Mouse (Mus musculus): ENCODE data around the gene Ube2r2. TPM values are rescaled to one million over a fixed set of nuclear protein-coding genes. Genes with fewer than 3 reads are reported as not detected.

Ube2r2 gene
- polyA plus RNA-seq, 1 experiment = 130 TPM

DNA sequence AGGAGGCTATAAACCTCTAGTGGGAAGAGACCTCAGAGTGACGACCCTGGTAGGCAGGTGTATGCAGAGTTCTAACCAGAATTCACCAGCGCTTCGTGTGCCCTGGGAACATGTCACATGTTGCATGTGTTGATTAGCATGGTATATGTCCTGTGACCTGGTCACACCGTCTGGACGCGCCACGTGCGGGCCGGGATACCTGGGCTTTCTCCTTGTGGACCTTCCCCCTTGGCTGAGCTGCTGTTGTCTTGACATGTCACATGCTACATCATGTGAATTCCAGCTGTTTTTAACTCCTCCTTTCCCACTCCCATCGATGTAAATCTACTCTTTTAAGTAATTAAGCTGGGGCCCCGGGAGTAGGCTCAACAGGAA is 37.0 kb upstream of the Ube2r2 start:
- Histone ChIP-seq H3K9ac (ENCODE audit: low read depth, poor library complexity, severe bottlenecking) (no peak overlapping the region), H3K9me3 (replicated peaks; ENCODE audit: control insufficient read depth, insufficient read depth, low read length, poor library complexity, severe bottlenecking) (no peaks in the 10 kb centered on the region), H3K4me1 (ENCODE audit: control insufficient read depth, insufficient read depth, low read length) (peaks cover 5% of the 10 kb centered on the region), H3K4me3 (ENCODE audit: low read depth, low read length) (peak overlapping the region; percentile 27), H3K36me3 (ENCODE audit: control insufficient read depth, insufficient read depth, low read length, poor library complexity, severe bottlenecking) (no peaks in the 10 kb centered on the region), H3K27me3 (ENCODE audit: control insufficient read depth, insufficient read depth, low read length, poor library complexity, severe bottlenecking) (no peaks in the 10 kb centered on the region), H3K27ac (ENCODE audit: insufficient read depth, low read length) (no peak overlapping the region)
- TF ChIP-seq EP300 (IDR thresholded peaks at IDR 0.05; ENCODE audit: insufficient read depth, low read depth, low read length) (0 out of 2 replicates have a peak, but pooled peaks have one; percentile 50), CTCF (IDR thresholded peaks at IDR 0.05; ENCODE audit: low read depth, low read length) (no peak)

DNA sequence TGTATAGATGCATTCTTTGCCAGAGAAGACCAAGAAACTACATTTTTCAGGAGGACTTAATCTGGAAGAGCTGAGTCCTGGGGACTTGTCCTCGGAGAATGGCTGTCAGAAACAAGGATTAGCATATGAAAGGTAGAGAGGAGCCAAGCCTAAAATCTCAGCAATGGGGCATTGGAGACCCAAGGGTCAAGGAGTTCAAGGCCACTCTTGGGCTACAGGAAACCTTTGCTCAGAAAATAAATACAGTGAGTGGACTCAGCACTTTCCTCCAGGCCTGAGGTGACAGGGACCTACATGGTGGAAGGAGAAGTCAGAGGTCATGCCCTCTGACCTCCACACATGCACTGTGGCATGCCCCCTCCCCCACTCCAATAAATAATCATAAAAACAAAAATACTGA is 34.6 kb upstream of the Ube2r2 start:
- TF ChIP-seq EP300 (IDR thresholded peaks at IDR 0.05; ENCODE audit: insufficient read depth, low read depth, low read length) (peak; percentile 88), CTCF (IDR thresholded peaks at IDR 0.05; ENCODE audit: low read depth, low read length) (no peak)
- no peak overlapping the region for H3K4me3 ChIP-seq (ENCODE audit: low read depth, low read length)

DNA sequence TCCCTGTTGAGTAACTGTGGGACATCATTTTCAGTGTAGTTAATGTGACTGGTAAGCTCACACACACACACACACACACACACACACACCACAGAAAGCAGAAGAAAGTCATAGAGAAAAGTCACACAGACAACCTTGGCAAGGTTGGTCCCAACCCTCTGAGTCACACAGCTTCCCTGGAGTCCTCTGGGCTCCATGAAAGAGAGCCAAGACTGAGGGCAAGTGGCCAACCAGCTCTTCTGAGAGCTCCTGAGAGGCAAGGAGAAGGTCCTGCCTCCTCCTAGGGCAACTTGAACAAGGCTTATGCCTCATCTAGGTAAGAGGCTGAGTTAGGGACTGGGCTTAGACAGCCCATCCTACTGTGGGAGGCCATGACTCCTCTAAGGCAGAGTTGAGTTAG is 32.6 kb upstream of the Ube2r2 start:
- Histone ChIP-seq H3K4me3 (ENCODE audit: low read depth, low read length) (no peak overlapping the region), H3K36me3 (ENCODE audit: control insufficient read depth, insufficient read depth, low read length, poor library complexity, severe bottlenecking) (no peaks in the 10 kb centered on the region), H3K9me3 (replicated peaks; ENCODE audit: control insufficient read depth, insufficient read depth, low read length, poor library complexity, severe bottlenecking) (no peaks in the 10 kb centered on the region), H3K27ac (ENCODE audit: insufficient read depth, low read length) (no peak overlapping the region), H3K4me1 (ENCODE audit: control insufficient read depth, insufficient read depth, low read length) (peaks cover 3% of the 10 kb centered on the region), H3K27me3 (ENCODE audit: control insufficient read depth, insufficient read depth, low read length, poor library complexity, severe bottlenecking) (no peaks in the 10 kb centered on the region), H3K9ac (ENCODE audit: low read depth, poor library complexity, severe bottlenecking) (no peak overlapping the region)
- TF ChIP-seq POLR2A (IDR thresholded peaks at IDR 0.05; ENCODE audit: insufficient read depth, low read length) (no peak), EP300 (IDR thresholded peaks at IDR 0.05; ENCODE audit: insufficient read depth, low read depth, low read length) (no peak)

More for the DNA sequence above, 34.6 kb upstream of the Ube2r2 start:
- Histone ChIP-seq H3K9me3 (replicated peaks; ENCODE audit: control insufficient read depth, insufficient read depth, low read length, poor library complexity, severe bottlenecking) (no peaks in the 10 kb centered on the region), H3K27me3 (ENCODE audit: control insufficient read depth, insufficient read depth, low read length, poor library complexity, severe bottlenecking) (no peaks in the 10 kb centered on the region), H3K36me3 (ENCODE audit: control insufficient read depth, insufficient read depth, low read length, poor library complexity, severe bottlenecking) (no peaks in the 10 kb centered on the region), H3K9ac (ENCODE audit: low read depth, poor library complexity, severe bottlenecking) (no peak overlapping the region), H3K4me1 (ENCODE audit: control insufficient read depth, insufficient read depth, low read length) (peaks cover 5% of the 10 kb centered on the region), H3K27ac (ENCODE audit: insufficient read depth, low read length) (no peak overlapping the region)

DNA sequence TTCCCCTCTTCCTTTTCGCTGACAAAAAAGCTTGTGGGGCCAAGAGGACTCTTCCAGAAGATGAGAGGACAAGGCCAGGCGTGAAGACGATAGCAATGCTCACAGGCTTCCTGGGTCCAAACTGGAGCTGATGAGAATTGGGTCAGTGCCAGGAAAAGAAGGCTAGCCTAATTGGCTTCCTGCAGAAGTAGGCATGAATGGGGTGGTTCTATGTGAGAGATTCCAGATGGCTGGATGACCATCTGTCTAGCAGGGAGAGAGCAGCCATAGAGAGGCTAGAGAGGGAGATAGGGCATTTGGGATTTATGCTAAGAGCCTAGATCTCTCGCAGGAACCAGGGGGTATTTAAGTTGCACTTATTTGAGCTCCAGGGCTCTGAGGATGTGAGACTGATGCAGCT is 28.1 kb upstream of the Ube2r2 start:
- H3K9ac ChIP-seq (ENCODE audit: low read depth, poor library complexity, severe bottlenecking) = no peak overlapping the region
- TF ChIP-seq EP300 (IDR thresholded peaks at IDR 0.05; ENCODE audit: insufficient read depth, low read depth, low read length) = no peak
- TF ChIP-seq POLR2A (IDR thresholded peaks at IDR 0.05; ENCODE audit: insufficient read depth, low read length) = no peak
- TF ChIP-seq CTCF (IDR thresholded peaks at IDR 0.05; ENCODE audit: low read depth, low read length) = no peak
- H3K27ac ChIP-seq (ENCODE audit: insufficient read depth, low read length) = no peak overlapping the region
- no peaks in the 10 kb centered on the region for H3K36me3 ChIP-seq (ENCODE audit: control insufficient read depth, insufficient read depth, low read length, poor library complexity, severe bottlenecking)
- no peak overlapping the region for H3K4me3 ChIP-seq (ENCODE audit: low read depth, low read length)
- no peaks in the 10 kb centered on the region for H3K27me3 ChIP-seq (ENCODE audit: control insufficient read depth, insufficient read depth, low read length, poor library complexity, severe bottlenecking)
- H3K4me1 ChIP-seq (ENCODE audit: control insufficient read depth, insufficient read depth, low read length) = no peaks in the 10 kb centered on the region
- H3K9me3 ChIP-seq (replicated peaks; ENCODE audit: control insufficient read depth, insufficient read depth, low read length, poor library complexity, severe bottlenecking) = no peaks in the 10 kb centered on the region

DNA sequence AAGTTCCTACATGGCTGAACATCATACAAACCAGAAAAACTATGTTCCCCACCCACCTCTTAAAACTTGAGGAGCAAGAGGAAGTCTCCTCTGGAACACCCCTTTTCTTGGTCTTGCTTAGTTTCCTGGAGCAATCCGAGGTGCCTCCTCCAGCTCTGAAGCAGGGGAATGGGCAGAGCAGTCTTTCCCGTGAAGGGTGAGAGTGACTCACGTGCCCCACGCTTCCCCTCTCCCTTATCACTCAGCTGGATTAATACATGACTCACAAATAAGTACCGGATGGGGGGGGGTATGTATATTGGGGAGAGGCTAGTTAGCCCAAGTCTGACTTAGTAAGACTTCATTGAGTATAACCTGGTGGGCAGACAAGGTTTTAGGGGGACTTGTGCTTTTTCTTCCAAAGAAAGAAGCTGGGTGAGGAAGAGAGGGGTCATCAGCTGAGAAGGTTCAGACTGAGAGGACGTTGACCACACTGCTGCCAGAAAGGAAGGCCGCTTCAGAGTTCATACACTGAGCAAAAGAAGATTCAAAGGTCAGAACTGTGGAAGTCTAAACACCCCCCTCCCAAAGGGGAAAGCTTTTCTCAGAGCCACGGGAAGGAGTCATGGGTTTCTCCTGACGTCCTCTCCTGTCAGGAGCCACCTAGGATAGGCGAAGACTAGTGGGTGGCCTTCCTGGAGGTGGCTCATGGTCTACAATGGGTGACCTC is 26.7 kb upstream of the Ube2r2 start:
- no peaks in the 10 kb centered on the region for H3K27me3 ChIP-seq (ENCODE audit: control insufficient read depth, insufficient read depth, low read length, poor library complexity, severe bottlenecking)

DNA sequence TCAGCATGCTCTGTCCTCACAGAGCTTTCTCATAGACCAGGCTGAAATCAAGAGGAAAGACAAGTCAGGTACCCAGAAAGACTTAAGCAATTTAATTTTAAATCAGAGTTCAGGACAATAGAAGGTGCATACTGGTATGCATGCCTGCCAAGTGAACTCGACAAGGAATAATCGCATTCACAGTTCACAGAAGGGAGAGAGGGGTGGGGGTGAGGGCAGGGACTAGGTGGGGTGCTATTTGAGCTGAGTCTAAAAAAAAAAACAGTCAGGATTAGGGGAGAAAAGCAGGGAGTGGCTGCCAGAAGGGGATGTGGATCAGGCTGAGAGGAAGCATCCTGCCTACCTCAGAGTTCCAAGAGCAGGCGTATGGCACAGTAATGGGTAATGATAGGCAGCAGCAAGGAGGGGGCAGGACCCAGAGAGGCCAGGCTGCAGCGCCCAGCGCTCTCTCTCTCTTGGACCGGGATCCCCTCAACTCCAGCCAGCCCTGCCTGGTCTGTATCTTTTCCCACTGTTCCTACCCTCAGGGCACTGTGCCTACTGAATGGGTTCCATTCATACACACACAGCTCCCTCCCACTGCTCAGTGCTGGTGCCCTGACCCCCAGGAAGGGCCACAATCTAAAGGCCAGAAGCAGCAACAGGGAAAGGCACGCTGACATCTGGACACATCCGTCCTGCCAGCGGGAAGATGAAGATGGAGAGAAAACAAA is 21.0 kb upstream of the Ube2r2 start:
- Histone ChIP-seq H3K4me3 (ENCODE audit: low read depth, low read length) (no peak overlapping the region), H3K9ac (ENCODE audit: low read depth, poor library complexity, severe bottlenecking) (no peak overlapping the region), H3K27ac (ENCODE audit: insufficient read depth, low read length) (peak overlapping the region; percentile 75), H3K4me1 (ENCODE audit: control insufficient read depth, insufficient read depth, low read length) (peaks cover 2% of the 10 kb centered on the region), H3K9me3 (replicated peaks; ENCODE audit: control insufficient read depth, insufficient read depth, low read length, poor library complexity, severe bottlenecking) (no peaks in the 10 kb centered on the region), H3K27me3 (ENCODE audit: control insufficient read depth, insufficient read depth, low read length, poor library complexity, severe bottlenecking) (no peaks in the 10 kb centered on the region), H3K36me3 (ENCODE audit: control insufficient read depth, insufficient read depth, low read length, poor library complexity, severe bottlenecking) (peaks cover 46% of the 10 kb centered on the region)
- TF ChIP-seq CTCF (IDR thresholded peaks at IDR 0.05; ENCODE audit: low read depth, low read length) (no peak), POLR2A (IDR thresholded peaks at IDR 0.05; ENCODE audit: insufficient read depth, low read length) (no peak), EP300 (IDR thresholded peaks at IDR 0.05; ENCODE audit: insufficient read depth, low read depth, low read length) (no peak)

More for the DNA sequence above, 26.7 kb upstream of the Ube2r2 start:
- Histone ChIP-seq H3K9me3 (replicated peaks; ENCODE audit: control insufficient read depth, insufficient read depth, low read length, poor library complexity, severe bottlenecking) (no peaks in the 10 kb centered on the region), H3K4me1 (ENCODE audit: control insufficient read depth, insufficient read depth, low read length) (no peaks in the 10 kb centered on the region), H3K4me3 (ENCODE audit: low read depth, low read length) (no peak overlapping the region), H3K36me3 (ENCODE audit: control insufficient read depth, insufficient read depth, low read length, poor library complexity, severe bottlenecking) (no peaks in the 10 kb centered on the region), H3K27ac (ENCODE audit: insufficient read depth, low read length) (no peak overlapping the region), H3K9ac (ENCODE audit: low read depth, poor library complexity, severe bottlenecking) (no peak overlapping the region)
- TF ChIP-seq CTCF (IDR thresholded peaks at IDR 0.05; ENCODE audit: low read depth, low read length) = no peak
